Mouse (Mus musculus) layer of hippocampus, adult 9-10 months (tissue): ENCODE measurements at regions not wholly inside any gene's neighbourhood (a gene's known extent, or its start where the extent isn't known, plus 50 kb on each side); places are given as distances from the start of the nearest gene placed in this dataset.

ENCODE experiments used
- DNase-seq: peaks from one replicate; pipeline ENCODE4 v3.0.0; 2022; ENCODE audit warnings: low spot score

DNA sequence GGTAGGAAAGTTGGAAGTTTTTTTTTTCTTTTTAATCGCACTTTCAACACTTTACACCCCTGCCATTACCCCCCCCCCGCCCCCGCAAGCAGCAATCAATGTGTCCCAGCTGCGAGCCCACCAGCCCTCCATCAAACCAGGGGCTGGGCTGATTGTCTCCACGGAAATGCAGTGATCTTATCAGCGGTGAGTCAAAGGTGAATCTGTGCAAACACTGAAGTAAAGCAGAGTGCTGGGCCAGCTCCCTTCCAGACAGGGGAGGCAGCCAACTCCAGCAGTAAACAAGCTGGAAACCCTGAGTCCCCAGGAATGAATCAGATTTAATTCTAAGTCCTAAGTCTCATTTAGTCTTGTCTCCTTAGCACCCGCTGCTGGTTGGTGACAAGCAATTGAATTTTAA, 234.3 kb upstream of the Gpc5 start:
- DNase-seq, result no peak

DNA sequence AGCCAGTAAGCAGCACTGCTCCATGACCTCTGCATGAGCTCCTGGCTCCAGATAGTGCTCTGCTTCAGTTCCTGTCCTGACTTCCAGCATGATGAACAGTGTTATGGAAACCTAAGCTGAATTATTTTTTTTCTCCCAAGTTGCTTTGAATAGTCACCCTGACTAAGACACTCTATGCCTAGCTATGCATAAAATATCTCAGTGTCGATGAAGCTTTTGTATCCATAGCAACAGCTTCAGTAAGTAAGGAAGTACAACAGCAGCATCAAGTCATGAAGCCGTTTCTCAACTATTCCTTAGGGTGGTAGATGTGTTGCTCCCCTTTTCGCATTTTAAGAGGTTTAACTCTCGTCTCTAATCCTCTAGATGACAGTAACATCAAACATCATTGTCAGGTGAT, 228.4 kb upstream of the Gpc5 start:
- no peak for DNase-seq

DNA sequence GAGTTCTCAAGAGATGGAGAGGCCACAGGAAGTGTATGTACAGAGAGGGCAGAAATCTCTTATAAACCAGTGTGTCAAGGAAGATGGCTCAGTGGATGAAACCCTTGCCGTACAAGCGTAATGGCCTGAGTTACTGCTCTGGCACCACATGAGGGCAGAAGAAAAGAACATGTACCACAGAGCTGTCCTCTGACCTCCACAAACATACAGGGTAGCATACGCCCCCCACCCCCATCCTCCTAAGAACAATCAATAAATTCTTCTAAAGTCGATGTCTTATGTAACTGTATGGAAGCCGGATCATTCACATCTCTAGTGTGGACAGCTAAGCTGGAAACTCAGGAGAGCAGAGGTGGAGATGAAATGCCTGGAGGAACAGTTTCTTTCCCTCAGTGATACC, 227.9 kb upstream of the Gpc5 start:
- DNase-seq, result no peak

DNA sequence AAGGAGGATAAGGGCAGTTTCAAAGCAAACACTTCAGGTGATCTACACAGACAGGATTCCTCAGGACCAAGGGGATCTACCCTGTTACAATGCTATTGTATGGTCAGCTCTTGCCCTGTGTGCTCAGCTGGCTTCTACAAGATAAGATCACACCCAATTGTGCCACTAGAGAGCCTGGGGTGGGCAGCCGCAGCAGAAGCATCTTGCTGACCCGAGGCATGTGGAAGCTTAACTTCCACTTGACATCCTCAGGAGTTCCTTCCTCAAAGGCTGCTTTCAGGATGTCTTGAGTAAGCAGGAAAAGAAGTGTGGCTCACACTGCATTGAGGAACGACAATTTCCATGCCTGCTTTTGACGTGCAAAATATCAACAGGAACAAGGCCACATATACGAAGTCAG, 222.8 kb upstream of the Gpc5 start:
- DNase-seq, result no peak

DNA sequence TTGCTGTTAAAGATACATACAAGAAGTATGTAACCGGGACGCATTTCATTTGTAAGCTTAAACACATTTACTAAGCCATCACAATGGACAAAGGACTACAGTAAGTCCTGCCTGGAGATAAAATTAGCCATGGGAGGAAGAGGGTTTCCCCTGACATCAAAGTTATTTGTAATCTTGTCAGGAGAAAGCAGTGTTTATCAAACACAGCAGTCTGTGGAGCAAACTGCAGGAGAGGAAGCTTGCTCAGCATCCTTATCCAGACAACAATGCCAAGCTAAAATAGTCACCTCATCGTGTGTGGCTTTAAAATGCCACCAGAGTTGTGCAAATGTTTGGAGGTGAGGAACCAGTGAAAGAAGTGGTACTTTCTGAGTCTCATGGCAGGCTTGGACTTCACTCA, 216.9 kb upstream of the Gpc5 start:
- no peak for DNase-seq

DNA sequence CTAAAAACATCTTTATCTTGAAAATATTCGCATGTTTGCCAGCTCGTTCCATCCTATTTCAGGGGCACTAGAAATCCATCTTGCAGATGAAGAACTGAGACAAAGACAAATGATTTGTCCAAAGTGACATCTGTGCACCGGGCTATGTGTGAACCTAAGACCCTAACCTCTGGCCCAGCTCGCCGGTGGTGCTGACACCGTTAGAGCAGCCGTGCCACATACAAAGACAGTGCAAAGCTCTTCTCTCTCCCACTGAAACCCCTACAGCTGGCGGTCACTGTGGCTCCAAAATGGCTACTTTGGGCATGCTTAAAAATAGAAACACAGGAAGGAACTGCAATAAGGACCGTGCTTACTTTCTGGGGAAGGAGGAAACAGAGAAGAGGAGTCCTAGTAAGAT, 215.6 kb upstream of the Gpc5 start:
- no peak for DNase-seq

DNA sequence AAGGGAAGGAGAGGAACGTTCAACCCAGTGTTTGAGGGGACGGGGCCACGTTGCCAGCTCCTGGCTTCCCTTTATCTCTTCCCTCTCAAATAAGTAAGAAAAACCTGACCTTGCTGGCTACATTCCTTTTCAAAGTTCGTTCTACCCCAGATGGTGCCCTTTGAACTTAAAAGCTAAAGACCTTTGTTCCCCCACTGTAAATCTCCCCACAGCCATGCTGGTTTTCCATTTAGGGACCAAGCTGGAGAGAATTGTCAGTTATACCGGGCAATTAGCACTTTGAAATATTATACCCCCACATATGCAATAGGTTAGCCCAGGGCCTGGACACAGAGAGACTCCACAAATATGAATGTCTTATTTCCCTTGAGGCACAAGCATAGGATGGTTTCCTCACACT, 214.5 kb upstream of the Gpc5 start:
- DNase-seq, result no peak

DNA sequence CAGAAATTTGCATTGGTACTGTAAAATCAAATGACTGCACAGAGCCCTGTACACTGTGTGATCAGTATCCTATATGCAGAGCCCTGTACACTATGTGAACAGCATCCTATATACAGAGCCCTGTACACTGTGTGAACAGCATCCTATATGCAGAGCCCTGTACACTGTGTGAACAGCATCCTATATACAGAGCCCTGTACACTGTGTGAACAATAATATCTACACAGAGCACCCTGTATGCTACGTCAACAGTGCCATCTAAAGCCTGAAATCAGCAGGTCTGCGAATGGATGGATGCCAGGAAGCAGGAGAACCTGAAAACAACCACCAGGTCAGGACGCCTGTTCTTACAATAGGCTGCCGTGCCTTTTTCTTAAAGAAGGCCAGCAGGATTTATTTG, 211.7 kb upstream of the Gpc5 start:
- no peak for DNase-seq

DNA sequence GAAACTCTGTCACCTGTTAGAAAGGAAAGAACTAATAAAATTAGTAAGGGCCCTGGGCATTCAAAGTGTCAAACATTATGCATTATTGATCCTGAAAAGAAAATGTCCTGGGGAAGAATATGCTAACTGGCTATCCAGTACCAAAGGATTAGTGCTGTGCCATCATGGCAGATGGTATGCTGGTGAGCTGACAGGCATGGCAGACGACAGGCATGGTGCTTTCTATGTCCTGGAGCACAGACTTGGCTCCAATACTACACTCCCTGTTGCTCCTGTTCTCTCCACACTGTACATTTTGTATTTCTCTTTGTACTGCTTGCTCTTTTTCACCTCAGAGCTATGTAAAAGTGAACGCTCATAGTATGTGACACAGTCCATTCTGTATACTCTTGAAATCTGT, 187.9 kb upstream of the Gpc5 start:
- DNase-seq, result no peak

DNA sequence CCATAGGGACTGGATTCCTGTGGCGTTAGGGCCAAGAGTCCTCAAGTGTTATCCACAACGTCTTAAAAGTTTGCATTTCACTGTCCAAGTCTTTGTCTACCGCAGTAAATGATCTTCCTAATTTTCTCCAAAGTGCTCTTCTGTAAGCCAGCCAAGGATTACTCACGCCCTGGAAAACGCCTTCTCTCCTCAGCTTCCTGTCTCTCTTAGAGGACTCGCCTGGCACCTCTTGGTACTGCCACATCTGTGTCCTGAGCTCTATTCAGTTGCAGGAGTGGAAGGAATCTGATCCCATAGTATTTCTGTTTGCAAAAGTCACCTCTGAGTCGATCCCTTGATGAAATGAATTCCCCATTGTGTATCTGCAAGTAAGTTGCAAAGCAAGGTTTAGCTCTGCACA, 179.7 kb upstream of the Gpc5 start:
- DNase-seq, result no peak

DNA sequence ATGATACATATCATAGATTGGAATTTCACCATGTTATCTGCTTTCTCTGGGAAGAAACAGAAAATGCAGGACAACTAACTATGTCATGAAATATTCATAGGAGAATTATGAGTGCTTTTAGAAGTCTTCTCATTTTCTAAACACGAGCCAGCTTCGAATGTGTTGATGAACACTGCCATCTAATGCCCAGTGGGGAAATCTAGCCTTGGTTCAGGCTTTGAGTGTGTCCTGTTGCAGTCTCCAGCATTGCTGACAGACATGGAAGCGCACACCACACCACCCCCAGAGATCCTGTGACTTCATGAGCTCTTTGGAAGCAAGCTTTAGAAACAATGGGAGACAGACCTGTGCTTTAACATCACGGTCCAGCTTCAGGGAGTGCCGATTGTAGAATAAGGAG, 178.8 kb upstream of the Gpc5 start:
- peak; percentile 27 for DNase-seq

DNA sequence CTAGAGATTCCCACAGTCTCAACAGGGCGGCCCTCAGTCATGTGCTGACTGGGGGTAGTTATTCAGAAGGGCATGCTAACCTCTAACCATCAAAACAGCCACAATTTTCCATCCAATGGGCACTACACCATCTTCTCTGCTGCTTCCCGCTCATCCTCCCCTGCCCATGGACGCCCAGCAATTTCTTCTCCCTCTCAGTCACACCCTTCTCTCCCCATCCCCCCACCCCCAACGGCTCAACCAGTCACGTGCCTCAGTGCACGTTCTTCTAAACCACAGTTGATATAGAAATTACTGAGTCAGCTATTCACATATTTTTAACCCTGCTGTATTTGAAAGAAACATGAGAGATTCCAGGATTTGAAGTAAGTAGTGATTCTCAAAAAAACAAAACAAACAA, 146.3 kb upstream of the Gpc5 start:
- DNase-seq, result no peak

DNA sequence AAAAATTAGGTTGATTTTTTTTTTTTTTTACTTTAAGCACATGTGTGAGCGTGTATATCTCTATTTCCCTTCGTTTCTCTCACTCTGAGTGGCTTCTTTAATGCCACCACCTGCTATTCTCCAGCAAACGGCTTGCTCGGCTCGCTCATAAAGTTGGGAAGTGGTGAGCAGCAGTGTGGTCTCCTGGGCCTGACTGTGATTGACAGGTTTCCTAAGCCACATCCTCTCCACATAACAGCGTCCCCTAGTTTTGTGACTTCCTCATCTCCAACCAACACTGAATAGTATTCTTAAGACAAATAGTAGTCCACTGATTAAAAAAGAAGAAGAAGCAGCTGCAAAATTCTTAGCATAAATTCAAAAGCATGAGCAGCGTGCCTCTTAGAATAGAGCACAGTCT, 145.7 kb upstream of the Gpc5 start:
- no peak for DNase-seq

DNA sequence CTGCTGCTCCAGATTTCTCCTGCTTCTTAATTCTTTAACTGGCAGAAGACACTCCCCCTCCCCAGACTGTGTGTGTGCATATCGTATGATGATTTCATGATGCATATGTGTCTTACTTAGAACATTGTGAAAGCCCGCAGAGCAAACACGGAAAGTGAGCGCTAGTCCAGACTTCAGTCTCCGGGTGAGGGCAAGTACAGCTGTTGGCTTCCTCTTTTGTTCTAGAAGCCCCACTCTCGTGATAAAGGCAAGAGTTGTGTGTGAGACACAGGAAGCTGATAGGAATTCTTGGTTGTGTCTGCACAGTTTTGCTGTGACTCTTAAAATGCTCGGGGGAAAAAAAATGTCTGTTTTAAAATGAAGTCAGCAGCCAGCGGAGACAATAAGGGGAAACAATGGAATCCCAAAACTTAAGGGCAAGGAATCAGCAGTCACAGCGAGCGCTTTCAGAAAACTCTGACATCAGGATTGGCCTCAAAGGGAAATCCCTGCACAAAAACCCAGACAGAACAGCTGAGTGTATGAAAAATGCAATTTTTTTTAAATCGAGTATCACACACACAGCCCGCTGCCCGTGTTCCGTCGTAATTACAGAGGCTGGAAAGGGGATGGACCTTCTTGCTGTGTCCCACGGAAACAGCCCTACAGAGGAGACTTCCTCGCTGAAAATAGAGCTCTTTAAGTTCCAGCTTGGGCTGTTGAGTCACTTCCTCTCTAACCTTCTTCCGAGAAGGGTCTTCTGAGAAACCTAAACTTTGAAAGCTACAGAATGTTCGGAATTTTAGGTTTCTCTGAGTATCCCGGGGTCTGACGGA, 143.5 kb upstream of the Gpc5 start:
- DNase-seq, result peak; percentile 13

DNA sequence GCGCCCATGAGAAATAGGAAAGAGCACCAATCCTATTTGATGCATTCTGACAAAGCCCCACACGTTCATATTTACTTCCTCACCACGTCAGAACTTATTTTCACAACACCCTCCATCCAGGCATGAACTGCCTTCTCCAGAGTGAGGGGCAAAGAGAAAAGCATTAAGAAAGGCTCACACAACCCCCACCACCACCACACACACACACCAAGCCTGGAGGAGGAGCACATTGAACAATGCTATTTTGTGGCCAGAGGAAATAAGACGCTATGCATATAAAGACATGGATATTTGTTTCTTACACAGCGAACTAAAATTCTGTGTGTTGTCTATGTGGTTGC, 142.9 kb upstream of the Gpc5 start:
- no peak for DNase-seq

DNA sequence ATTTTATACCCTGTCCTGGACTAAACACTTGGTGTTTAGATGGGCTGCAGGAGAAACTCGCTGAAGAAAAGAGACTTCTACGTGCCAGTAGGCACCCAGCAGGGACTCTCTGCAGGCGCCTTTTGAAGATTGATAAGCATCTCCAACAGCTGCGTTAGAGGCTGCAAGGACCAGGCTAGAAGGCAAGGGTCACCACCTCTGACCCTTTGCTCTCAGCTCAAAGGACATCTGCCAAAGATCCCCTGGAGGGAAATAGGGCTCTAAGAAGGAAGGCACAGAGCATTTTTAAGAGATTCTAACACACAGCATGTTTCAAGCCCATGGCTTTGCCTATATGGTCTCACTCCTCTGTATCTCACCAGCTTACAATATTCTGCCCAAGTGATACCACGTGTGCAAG, 139.7 kb upstream of the Gpc5 start:
- no peak for DNase-seq

DNA sequence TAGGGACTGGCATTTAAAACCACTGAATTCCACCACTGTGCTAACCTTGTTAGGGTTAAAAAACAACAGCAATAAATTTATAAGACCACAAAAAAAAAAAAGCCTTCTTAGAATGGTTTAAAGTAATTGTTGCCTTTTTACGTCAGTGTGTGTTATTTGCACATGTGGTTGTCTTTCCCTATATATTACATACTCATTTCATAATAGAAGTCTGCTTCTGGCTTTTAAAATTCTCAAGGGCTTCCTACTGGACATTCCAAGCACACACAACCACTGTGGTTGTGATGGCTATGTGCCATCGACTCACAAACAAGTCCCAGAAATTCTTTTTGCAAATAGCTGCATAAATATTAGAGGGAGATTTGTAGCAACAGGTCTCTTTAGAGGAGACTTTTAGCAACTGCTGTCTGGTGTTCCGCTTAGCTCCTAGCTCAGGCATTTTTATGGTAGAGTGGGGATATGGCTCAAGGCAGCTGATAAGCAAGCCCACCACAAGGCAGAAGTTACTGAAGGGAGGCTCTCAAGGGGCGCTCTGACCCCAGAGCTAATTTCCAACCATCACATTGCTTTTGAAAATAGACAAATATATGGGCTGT, 138.8 kb upstream of the Gpc5 start:
- DNase-seq, result no peak

DNA sequence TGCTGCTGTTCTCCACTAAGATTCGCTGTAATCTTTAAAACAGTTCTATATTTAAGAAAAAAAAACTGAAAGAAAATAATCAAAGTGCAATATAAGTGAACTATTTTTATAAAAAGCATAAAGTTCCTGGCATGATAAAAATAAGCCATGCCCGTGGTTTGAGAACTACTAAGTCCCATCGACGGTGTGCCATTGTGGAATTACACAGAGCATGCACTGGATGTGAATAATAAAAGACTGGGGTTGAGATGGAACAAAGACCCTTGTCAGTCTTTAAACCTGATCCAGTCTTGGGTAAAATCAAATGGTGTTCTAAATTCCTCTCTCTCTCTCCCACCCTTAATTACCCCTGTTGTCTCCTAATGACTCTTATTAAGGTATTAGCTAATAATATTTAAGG, 137.7 kb upstream of the Gpc5 start:
- no peak for DNase-seq

DNA sequence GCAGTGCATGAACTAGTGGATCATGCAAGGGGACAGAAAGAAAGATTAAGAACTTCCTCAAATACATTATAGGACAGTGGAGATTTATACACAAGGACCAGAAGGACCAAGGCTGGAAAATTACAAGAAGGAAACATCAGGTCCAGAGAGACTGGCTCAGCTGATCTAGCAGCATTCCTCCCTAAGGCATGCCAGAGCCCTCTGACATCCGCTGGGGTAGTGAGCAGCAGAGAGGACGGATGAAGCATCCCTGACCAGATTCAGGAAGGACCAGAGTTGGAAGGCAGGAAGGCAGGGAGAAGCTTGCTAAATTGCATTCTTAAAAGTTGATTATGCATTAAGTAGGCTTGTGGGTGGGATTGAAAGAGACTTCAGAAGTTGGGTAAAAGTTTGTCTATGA, 136.4 kb upstream of the Gpc5 start:
- no peak for DNase-seq

DNA sequence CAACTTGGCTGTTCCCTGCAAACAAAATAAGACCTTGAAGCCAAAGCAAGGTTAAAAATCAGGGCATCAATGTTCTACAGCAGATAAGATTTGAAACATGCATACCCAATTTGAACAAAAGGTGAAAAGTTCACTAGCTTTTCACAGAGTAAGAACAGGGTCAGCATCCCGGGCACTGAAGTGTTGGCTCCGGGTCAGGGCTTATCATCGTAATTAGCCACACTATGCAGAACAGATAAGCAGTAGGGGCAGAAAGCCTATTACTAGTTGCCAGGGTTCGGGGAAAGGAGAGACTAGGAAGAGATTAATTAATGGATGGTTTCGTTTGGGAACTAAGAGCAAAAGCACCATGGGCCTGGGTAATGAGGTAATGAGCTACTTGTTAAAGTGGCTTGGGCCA, 131.7 kb upstream of the Gpc5 start:
- DNase-seq, result no peak

DNA sequence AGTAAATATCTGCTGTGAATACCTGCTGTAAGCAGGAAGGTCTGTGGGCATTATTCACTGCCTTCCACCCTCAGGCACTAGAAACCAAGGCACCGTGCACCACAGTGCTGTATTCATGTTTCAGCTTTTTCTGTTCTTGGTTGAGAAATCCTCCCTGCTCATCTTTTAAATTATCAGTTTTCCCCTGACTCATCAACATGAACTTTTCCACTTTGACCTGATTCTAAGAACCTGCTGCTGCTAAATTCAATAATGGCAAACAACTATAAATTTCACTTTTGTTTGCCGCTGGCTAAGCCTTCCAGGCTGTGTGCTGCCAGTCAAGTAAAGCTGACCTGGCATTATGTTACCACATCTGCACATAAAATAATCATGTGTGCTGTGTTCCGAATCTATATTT, 126.1 kb upstream of the Gpc5 start:
- DNase-seq, result no peak

DNA sequence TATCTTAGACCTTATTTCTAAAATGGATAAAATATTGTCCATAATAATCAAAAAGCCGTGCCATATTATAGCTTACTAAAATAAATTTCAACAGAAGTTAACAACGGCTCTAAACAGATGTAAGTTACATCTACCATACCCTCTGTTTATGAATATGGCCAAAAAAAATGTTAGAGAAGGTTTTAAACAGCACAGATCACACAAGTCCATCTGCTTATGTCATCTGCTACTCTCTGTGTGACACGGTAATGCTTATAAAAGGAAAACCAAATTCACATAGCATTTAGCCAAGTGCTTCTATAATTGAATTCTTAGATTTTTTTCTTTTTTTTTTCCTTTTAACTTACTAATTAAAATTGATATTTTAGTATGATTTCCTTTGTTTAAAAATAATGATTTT, 123.0 kb upstream of the Gpc5 start:
- no peak for DNase-seq

DNA sequence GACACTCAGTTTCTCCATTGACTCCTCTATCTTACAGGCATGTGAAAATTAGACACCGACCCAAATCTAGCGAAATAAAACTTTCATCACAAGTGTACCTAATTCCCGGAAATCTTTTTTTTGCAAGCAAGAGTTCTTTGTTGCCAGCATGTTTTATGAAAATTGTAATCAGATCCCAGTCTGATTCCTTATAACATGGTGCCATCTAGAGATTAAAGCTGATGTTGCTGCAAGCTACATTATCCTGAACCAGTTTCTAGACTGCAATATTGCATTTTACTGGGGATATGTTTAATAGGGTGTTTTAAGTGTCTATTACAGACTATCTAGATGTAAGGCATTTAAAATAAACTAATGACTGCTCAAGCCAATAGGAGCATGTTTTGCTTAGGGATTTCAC, 110.9 kb upstream of the Gpc5 start:
- DNase-seq, result no peak

DNA sequence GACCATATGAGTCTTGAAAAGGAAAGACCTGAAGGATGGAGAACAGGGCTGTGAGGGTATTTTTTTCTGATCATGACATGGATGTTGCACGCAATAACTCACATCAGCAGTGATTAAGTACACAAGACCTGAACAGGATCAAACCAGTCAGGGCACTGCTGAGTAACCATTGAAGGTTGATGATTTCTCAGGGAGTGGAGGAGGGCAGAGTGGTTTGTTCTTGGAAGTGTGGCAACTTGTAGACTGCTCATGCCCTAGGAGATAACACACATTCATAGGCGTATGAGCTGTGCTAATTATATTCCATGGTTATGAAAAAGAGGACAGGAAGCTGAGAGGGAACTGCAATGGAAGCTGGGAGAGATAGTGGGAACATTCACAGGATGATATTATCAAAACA, 88.8 kb upstream of the Gpc5 start:
- DNase-seq, result no peak
